Mouse (Mus musculus) CH12.LX (cell line): Measurements from ENCODE around the gene Tsc22d4.

ENCODE experiments used
- CHD1 ChIP-seq: IDR thresholded peaks from 2 replicates; pipeline ENCODE4 v1.6.1; 2012; ENCODE audit warnings: low read depth, low read length, improper control_type of control experiment, inconsistent platforms
- CTCF ChIP-seq, 2 experiments: IDR thresholded peaks in 1 of 2; conservative IDR thresholded peaks in 1 of 2; 2 replicates each; pipeline ENCODE4 v1.5.1; 2011 to 2012; ENCODE audit warnings: low read depth in 2 of 2, low read length in 2 of 2, improper control_type of control experiment in 1 of 2, inconsistent platforms in 1 of 2, mild to moderate bottlenecking in 1 of 2, moderate library complexity in 1 of 2
- EP300 ChIP-seq: IDR thresholded peaks from 2 replicates; pipeline ENCODE4 v1.6.1; 2011; ENCODE audit warnings: low read length, improper control_type of control experiment
- JUN ChIP-seq: IDR thresholded peaks from 2 replicates; pipeline ENCODE4 v1.6.1; 2011; ENCODE audit warnings: low read depth, mild to moderate bottlenecking, low read length, improper control_type of control experiment, moderate library complexity; ENCODE audit not compliant: insufficient read depth
- MAZ ChIP-seq: IDR thresholded peaks from 2 replicates; pipeline ENCODE4 v1.6.1; 2012; ENCODE audit warnings: low read depth, mild to moderate bottlenecking, inconsistent platforms, low read length, improper control_type of control experiment, moderate library complexity
- MXI1 ChIP-seq: IDR thresholded peaks from 2 replicates; pipeline ENCODE4 v1.6.1; 2011; ENCODE audit warnings: mild to moderate bottlenecking, low read depth, low read length, improper control_type of control experiment
- NRF1 ChIP-seq: IDR thresholded peaks from 2 replicates; pipeline ENCODE4 v1.6.1; 2014; ENCODE audit warnings: low read depth, mild to moderate bottlenecking, inconsistent platforms, low read length, improper control_type of control experiment, moderate library complexity
- POLR2A ChIP-seq: IDR thresholded peaks from 2 replicates; pipeline ENCODE4 v1.6.1; 2011; ENCODE audit warnings: low read depth, mild to moderate bottlenecking, improper control_type of control experiment, low read length
- RCOR1 ChIP-seq: conservative IDR thresholded peaks from 2 replicates; pipeline ENCODE4 v1.6.1; 2012; ENCODE audit warnings: low read depth, mild to moderate bottlenecking, inconsistent platforms, low read length, improper control_type of control experiment
- USF1 ChIP-seq: IDR thresholded peaks from 2 replicates; pipeline ENCODE4 v1.6.1; 2014; ENCODE audit warnings: low read depth, mild to moderate bottlenecking, inconsistent platforms, low read length, improper control_type of control experiment
- ZC3H11A ChIP-seq: IDR thresholded peaks from 2 replicates; pipeline ENCODE4 v1.6.1; 2012; ENCODE audit warnings: low read depth, mild to moderate bottlenecking, inconsistent platforms, low read length, improper control_type of control experiment

- TF ChIP-seq MXI1 (no peak), POLR2A (no peak), NRF1 (no peak), CTCF (conservative IDR thresholded peaks at IDR 0.05 in 1 of 2, IDR thresholded peaks at IDR 0.05 in 1 of 2; ENCODE audit: low read depth in 2 of 2, low read length in 2 of 2) (no peak), CHD1 (no peak), EP300 (no peak), ZC3H11A (no peak), RCOR1 (no peak), USF1 (no peak), JUN (no peak), MAZ (no peak)
These were observed 1.3 kb upstream of the Tsc22d4 start for GRCm38 (mm10) chr5:137744197-137744596.
